Mouse (Mus musculus) neural tube, embryonic 14.5 days (tissue): Measurements from ENCODE around the gene Lgi2. TPM values are rescaled to one million over a fixed set of nuclear protein-coding genes. Genes with fewer than 3 reads are reported as not detected.

Experiments
- ATAC-seq: fragments of 200-750 bp; cut with Nextera tagmentation; 2 replicates; pipeline ENCODE4 v1.8.0; 2017; ENCODE audit warnings: low read depth, mild to moderate bottlenecking, moderate TSS enrichment, moderate library complexity
- H3K27ac ChIP-seq: fragments of 300-500 bp; sonication (generic); 2 replicates; pipeline ENCODE4 v1.5.1; 2014; ENCODE audit warnings: low read depth, mild to moderate bottlenecking, control low read depth, low read length, moderate library complexity, mixed read lengths
- H3K27me3 ChIP-seq: fragments of 300-500 bp; sonication (generic); 2 replicates; pipeline ENCODE4 v1.6.1; 2014; ENCODE audit warnings: low read length; ENCODE audit not compliant: control insufficient read depth, insufficient read depth
- H3K36me3 ChIP-seq: fragments of 300-500 bp; sonication (generic); 2 replicates; pipeline ENCODE4 v1.6.1; 2014; ENCODE audit warnings: low read length, mixed read lengths; ENCODE audit not compliant: control insufficient read depth, insufficient read depth
- H3K4me1 ChIP-seq: fragments of 300-500 bp; sonication (generic); 2 replicates; pipeline ENCODE4 v1.6.1; 2014; ENCODE audit warnings: low read length; ENCODE audit not compliant: control insufficient read depth, insufficient read depth
- H3K4me2 ChIP-seq: fragments of 300-500 bp; sonication (generic); 2 replicates; pipeline ENCODE4 v1.6.1; 2014; ENCODE audit warnings: mild to moderate bottlenecking, low read depth, low read length, control low read depth
- H3K4me3 ChIP-seq: fragments of 300-500 bp; sonication (generic); 2 replicates; pipeline ENCODE4 v1.5.1; 2014; ENCODE audit warnings: low read depth, low read length, control low read depth, mixed read lengths
- H3K9ac ChIP-seq: fragments of 300-500 bp; sonication (generic); replicated peaks from 2 replicates; pipeline ENCODE4 v1.6.1; 2014; ENCODE audit warnings: low read depth, mild to moderate bottlenecking, control low read depth, low read length, mixed read lengths
- H3K9me3 ChIP-seq: fragments of 300-500 bp; sonication (generic); 2 replicates; pipeline ENCODE4 v1.6.1; 2016; ENCODE audit warnings: low read length; ENCODE audit not compliant: control insufficient read depth
- WGBS: fragments of 180-500 bp; shearing (Covaris S2); extraction: QIAGEN DNeasy Blood & Tissue Kit; methylation state at CpG from one replicate; pipeline ENCODE4 v1.1.7; 2014; 5-methylcytosine and 5-hydroxymethylcytosine counted together
- polyA plus RNA-seq: library from polyadenylated mRNA; unstranded; fragments of >200 nt; fragmentation: Nextera tagmentation; extraction: Ambion mirVana; gene quantifications from 2 replicates; pipeline ENCODE4 v1.2.1, GENCODE M21; 2014

Gene Lgi2
- polyA plus RNA-seq, 1 experiment from 2014 or later = 8.6 TPM

DNA sequence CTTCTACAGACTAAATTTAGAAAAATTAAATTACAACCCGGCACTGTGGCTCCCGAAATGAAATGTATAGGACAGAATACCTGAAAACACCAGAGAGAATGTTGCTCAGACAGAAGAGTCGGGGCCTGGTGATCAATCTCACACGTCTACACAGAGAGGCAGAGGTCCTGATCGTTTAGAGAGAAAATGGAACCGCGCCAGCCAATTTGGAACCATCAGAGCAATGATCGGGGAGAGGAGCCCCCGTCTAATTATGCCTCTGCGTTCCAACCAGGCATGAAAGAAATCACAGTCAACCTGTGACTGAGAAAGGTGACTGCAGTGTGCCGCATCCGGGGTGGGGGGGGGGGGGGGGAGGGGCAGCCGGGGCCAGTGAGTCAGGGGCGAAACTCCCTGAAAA, 70.6 kb downstream of the Lgi2 start:
- Histone ChIP-seq H3K27ac (no peak overlapping the region), H3K9ac (no peak overlapping the region), H3K4me1 (no peaks in the 10 kb centered on the region), H3K36me3 (no peaks in the 10 kb centered on the region), H3K4me2 (no peak overlapping the region), H3K9me3 (no peaks in the 10 kb centered on the region), H3K4me3 (no peak overlapping the region), H3K27me3 (no peaks in the 10 kb centered on the region)
- WGBS = 60% methylated on average over 13 of the region's 14 CpGs
- ATAC-seq = no peak

DNA sequence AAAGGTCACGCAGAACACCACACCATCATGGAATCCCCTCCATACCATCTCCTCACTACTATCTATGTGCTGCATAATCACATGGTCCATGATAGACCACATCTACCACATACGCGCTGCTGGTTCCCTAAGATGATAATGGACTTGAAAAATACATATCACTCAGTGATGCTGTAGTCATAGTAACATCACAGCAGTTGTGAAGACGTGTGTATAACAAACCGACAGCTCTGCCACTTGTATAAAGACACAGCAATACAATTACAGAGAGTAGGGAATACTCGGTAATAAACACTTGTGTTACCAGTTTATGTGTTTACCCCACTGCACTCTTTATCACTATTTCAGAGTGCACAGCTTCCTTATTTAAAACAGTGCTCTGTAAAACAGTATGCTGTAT, 74.8 kb downstream of the Lgi2 start:
- H3K4me3 ChIP-seq = no peak overlapping the region
- ATAC-seq = no peak
- H3K36me3 ChIP-seq = no peaks in the 10 kb centered on the region
- H3K4me1 ChIP-seq = no peaks in the 10 kb centered on the region
- no peak overlapping the region for H3K9ac ChIP-seq
- no peak overlapping the region for H3K27ac ChIP-seq
- no peak overlapping the region for H3K4me2 ChIP-seq
- 85% methylated on average over 6 of the region's 6 CpGs for WGBS
- no peaks in the 10 kb centered on the region for H3K27me3 ChIP-seq
- no peaks in the 10 kb centered on the region for H3K9me3 ChIP-seq

GRCm38 (mm10) chr5:52487559-52488430, 78.5 kb downstream of the Lgi2 start:
- no peak overlapping the region for H3K4me3 ChIP-seq
- no peak overlapping the region for H3K27ac ChIP-seq
- H3K27me3 ChIP-seq = no peaks in the 10 kb centered on the region
- no peak overlapping the region for H3K4me2 ChIP-seq
- no peak overlapping the region for H3K9ac ChIP-seq
- H3K36me3 ChIP-seq = no peaks in the 10 kb centered on the region
- H3K4me1 ChIP-seq = no peaks in the 10 kb centered on the region
- 87% methylated on average over 13 of the region's 13 CpGs for WGBS
- ATAC-seq = no peak
- no peaks in the 10 kb centered on the region for H3K9me3 ChIP-seq

Other genes with a start within 250 kb of the Lgi2 start
- gene Sod3, start 202.7 kb downstream of the Lgi2 start, polyA plus RNA-seq = 0.92 and 2.0 TPM in 2 replicates
- gene Ccdc149, start 94.9 kb downstream of the Lgi2 start, polyA plus RNA-seq = 11.6 and 12.3 TPM in 2 replicates
- 7.4 and 8.3 TPM in 2 replicates for gene Sepsecs, start 103.2 kb upstream of the Lgi2 start, polyA plus RNA-seq
- 4.6 and 7.9 TPM in 2 replicates for gene Pi4k2b, start 175.1 kb upstream of the Lgi2 start, polyA plus RNA-seq
- gene Zcchc4, start 208.9 kb upstream of the Lgi2 start, polyA plus RNA-seq = 11.7 and 12.6 TPM in 2 replicates